Mouse (Mus musculus): ENCODE measurements at regions not wholly inside any gene's neighbourhood (a gene's known extent, or its start where the extent isn't known, plus 50 kb on each side); places are given as distances from the start of the nearest gene placed in this dataset.

GRCm38 (mm10) chr15:25046514-25047138, 366.9 kb downstream of the Basp1 start:
- H3K36me3 ChIP-seq (replicated peaks in 1 of 2; ENCODE audit: control insufficient read depth in 1 of 2, insufficient read depth in 1 of 2, low read length in 1 of 2) = no peaks in the 10 kb centered on the region
- H3K9me3 ChIP-seq (replicated peaks; ENCODE audit: low read length) = no peaks in the 10 kb centered on the region
- in situ Hi-C loops (cut with MboI; ENCODE audit: low pct_ligation_motif_present, low pct_unique_long_range_greater_than_20kb, low sequenced_read_pairs) (no loop called here), dilution Hi-C loops (cut with MboI; ENCODE audit: extremely low pct_ligation_motif_present, extremely low pct_unique_long_range_greater_than_20kb, low sequenced_read_pairs) (no loop called here)
- no peak overlapping the region for H3K4me3 ChIP-seq (replicated peaks in 1 of 3; ENCODE audit: low read depth in 2 of 3, low read length in 2 of 3, poor library complexity in 1 of 3)
- H3K4me1 ChIP-seq (ENCODE audit: control insufficient read depth in 1 of 2, insufficient read depth in 2 of 2) = no peaks in the 10 kb centered on the region
- DNase-seq (ENCODE audit: extremely low read depth) = no peak
- TF ChIP-seq JUN (IDR thresholded peaks at IDR 0.05; ENCODE audit: insufficient read depth, low read depth, low read length) = no peak
- TF ChIP-seq RCOR1 (conservative IDR thresholded peaks at IDR 0.05; ENCODE audit: low read depth, low read length) = no peak
- no peak for TF ChIP-seq ZC3H11A (IDR thresholded peaks at IDR 0.05; ENCODE audit: low read depth, low read length)
- TF ChIP-seq ELF1 (IDR thresholded peaks at IDR 0.05; ENCODE audit: low read depth, low read length) = no peak
- no peak for TF ChIP-seq HCFC1 (IDR thresholded peaks at IDR 0.05; ENCODE audit: low read depth, low read length)
- no peak for TF ChIP-seq BHLHE40 (IDR thresholded peaks at IDR 0.05; ENCODE audit: low read depth, low read length)
- TF ChIP-seq SMC3 (IDR thresholded peaks at IDR 0.05; ENCODE audit: low read depth, low read length) = no peak
- no peaks in the 10 kb centered on the region for H3K79me2 ChIP-seq (replicated peaks; ENCODE audit: control insufficient read depth, extremely low read depth, insufficient read depth, poor library complexity, severe bottlenecking)
- H3K27ac ChIP-seq (ENCODE audit: insufficient read depth, low read depth) = no peak overlapping the region
- H3K9ac ChIP-seq (ENCODE audit: insufficient read depth, low read depth) = no peak overlapping the region
- no peaks in the 10 kb centered on the region for H3K27me3 ChIP-seq (replicated peaks)
- no peak overlapping the region for H3K4me2 ChIP-seq (ENCODE audit: insufficient read depth, low read depth, poor library complexity, severe bottlenecking)

GRCm38 (mm10) chr15:25036231-25036630, 377.3 kb downstream of the Basp1 start:
- H3K4me2 ChIP-seq (ENCODE audit: insufficient read depth, low read depth, poor library complexity, severe bottlenecking) = no peak overlapping the region
- H3K9ac ChIP-seq (ENCODE audit: insufficient read depth, low read depth) = no peak overlapping the region
- H3K4me3 ChIP-seq (replicated peaks in 1 of 3; ENCODE audit: low read depth in 2 of 3, low read length in 2 of 3, poor library complexity in 1 of 3) = no peak overlapping the region
- DNase-seq (ENCODE audit: extremely low read depth) = no peak
- TF ChIP-seq TCF12 (IDR thresholded peaks at IDR 0.05; ENCODE audit: low read depth, low read length) = no peak
- no peak for TF ChIP-seq MYC (IDR thresholded peaks at IDR 0.05; ENCODE audit: low read depth, low read length)
- no peak for TF ChIP-seq MEF2A (IDR thresholded peaks at IDR 0.05; ENCODE audit: borderline replicate concordance, low read depth, low read length)
- no peak for TF ChIP-seq CTCF (conservative IDR thresholded peaks at IDR 0.05 in 1 of 2, IDR thresholded peaks at IDR 0.05 in 1 of 2; ENCODE audit: low read depth in 2 of 2, low read length in 2 of 2)
- TF ChIP-seq ZKSCAN1 (IDR thresholded peaks at IDR 0.05; ENCODE audit: borderline replicate concordance, low read depth, low read length) = no peak
- TF ChIP-seq CHD1 (IDR thresholded peaks at IDR 0.05; ENCODE audit: low read depth, low read length) = no peak
- TF ChIP-seq NRF1 (IDR thresholded peaks at IDR 0.05; ENCODE audit: low read depth, low read length) = no peak
- TF ChIP-seq GABPA (IDR thresholded peaks at IDR 0.05; ENCODE audit: insufficient replicate concordance, low read depth, low read length) = no peak
- no peak for TF ChIP-seq E2F4 (IDR thresholded peaks at IDR 0.05; ENCODE audit: insufficient replicate concordance, low read depth, low read length)
- no peak for TF ChIP-seq EP300 (IDR thresholded peaks at IDR 0.05; ENCODE audit: low read length)
- TF ChIP-seq KAT2A (IDR thresholded peaks at IDR 0.05; ENCODE audit: insufficient replicate concordance, low read length) = no peak
- TF ChIP-seq JUN (IDR thresholded peaks at IDR 0.05; ENCODE audit: insufficient read depth, low read depth, low read length) = no peak
- no peak for TF ChIP-seq IRF4 (IDR thresholded peaks at IDR 0.05; ENCODE audit: low read depth, low read length)
- TF ChIP-seq MAZ (IDR thresholded peaks at IDR 0.05; ENCODE audit: low read depth, low read length) = no peak
- in situ Hi-C loops (cut with MboI; ENCODE audit: low pct_ligation_motif_present, low pct_unique_long_range_greater_than_20kb, low sequenced_read_pairs) = no loop called here
- peaks cover 2% of the 10 kb centered on the region for H3K9me3 ChIP-seq (replicated peaks; ENCODE audit: low read length)
- H3K27me3 ChIP-seq (replicated peaks) = no peaks in the 10 kb centered on the region
- H3K36me3 ChIP-seq (replicated peaks in 1 of 2; ENCODE audit: control insufficient read depth in 1 of 2, insufficient read depth in 1 of 2, low read length in 1 of 2) = no peaks in the 10 kb centered on the region
- dilution Hi-C loops (cut with MboI; ENCODE audit: extremely low pct_ligation_motif_present, extremely low pct_unique_long_range_greater_than_20kb, low sequenced_read_pairs) = no loop called here
- no peaks in the 10 kb centered on the region for H3K79me2 ChIP-seq (replicated peaks; ENCODE audit: control insufficient read depth, extremely low read depth, insufficient read depth, poor library complexity, severe bottlenecking)
- H3K4me1 ChIP-seq (ENCODE audit: control insufficient read depth in 1 of 2, insufficient read depth in 2 of 2) = no peaks in the 10 kb centered on the region
- no peak overlapping the region for H3K27ac ChIP-seq (ENCODE audit: insufficient read depth, low read depth)

All from CH12.LX (cell line).